ENCODE assay signal across 29 mouse cellular contexts in genomic region chr10:112132194-112132593, GRCm38 (mm10). TPM values are rescaled to one million over a fixed set of nuclear protein-coding genes. Genes with fewer than 3 reads are reported as not detected.
"Had no signal": no experiment of that assay in that cellular context is flagged by ENCODE, and none has a peak within 500 bp of the region (broad histone marks: within the 10 kb centered on the region; RNA-seq: fewer than 3 reads in every experiment).

No protein-coding gene starts in this region.

- H3K27me3 ChIP-seq: limb, embryonic 13.5 days; midbrain, embryonic 12.5 days; midbrain, embryonic 15.5 days; neural tube, embryonic 12.5 days; neural tube, embryonic 15.5 days had no signal

- H3K36me3 ChIP-seq: limb, embryonic 10.5 days; limb, embryonic 13.5 days; midbrain, embryonic 12.5 days; midbrain, embryonic 15.5 days; neural tube, embryonic 12.5 days; neural tube, embryonic 15.5 days had no signal

- ATAC-seq: inflammation-experienced regulatory T-cells, adult 6 months; intestine, embryonic 16.5 days; lung, postnatal 0 days; midbrain, embryonic 15.5 days had no signal

- H3K9me3 ChIP-seq: limb, embryonic 10.5 days; limb, embryonic 13.5 days; midbrain, embryonic 12.5 days; midbrain, embryonic 15.5 days; neural tube, embryonic 12.5 days; neural tube, embryonic 15.5 days had no signal

- H3K4me2 ChIP-seq: limb, embryonic 13.5 days; lung, embryonic 14.5 days; midbrain, embryonic 12.5 days; midbrain, embryonic 15.5 days; neural tube, embryonic 12.5 days; neural tube, embryonic 15.5 days had no signal

- DNase-seq: kidney, adult 18-20 months; kidney, adult 9 months; kidney, postnatal 14 days; kidney, postnatal 4 days; lung, embryonic 14.5 days; right cerebral cortex, adult 18-20 months; right cerebral cortex, postnatal 14 days; right cerebral cortex, postnatal 4 days; thymus, adult 2 months; thymus, postnatal 14 days; thymus, postnatal 4 days had no signal

- H3K4me1 ChIP-seq: limb, embryonic 13.5 days; midbrain, embryonic 12.5 days; midbrain, embryonic 15.5 days; neural tube, embryonic 12.5 days; neural tube, embryonic 15.5 days had no signal

- H3K4me3 ChIP-seq: limb, embryonic 10.5 days; limb, embryonic 13.5 days; midbrain, embryonic 12.5 days; midbrain, embryonic 15.5 days; neural tube, embryonic 12.5 days; neural tube, embryonic 15.5 days had no signal

- H3K27ac ChIP-seq: limb, embryonic 10.5 days; limb, embryonic 13.5 days; macrophage; midbrain, embryonic 12.5 days; midbrain, embryonic 15.5 days; neural tube, embryonic 12.5 days; neural tube, embryonic 15.5 days; stomach, postnatal 0 days had no signal

- H3K9ac ChIP-seq: limb, embryonic 13.5 days; lung, embryonic 14.5 days; midbrain, embryonic 12.5 days; midbrain, embryonic 15.5 days; neural tube, embryonic 12.5 days; neural tube, embryonic 15.5 days had no signal

RNA-seq across cellular contexts. Expression of gene Glipr1l3, which starts 27.9 kb away (rescaled TPM):
- total RNA-seq: layer of hippocampus, adult 18-20 months; layer of hippocampus, postnatal 14 days; left cerebral cortex, adult 18-20 months; left cerebral cortex, postnatal 25 days; liver, adult 2 months had no signal
- polyA plus RNA-seq: inflammation-experienced regulatory T-cells, adult 6 months; intestine, embryonic 16.5 days; kidney, embryonic 16.5 days; limb, embryonic 10.5 days; limb, embryonic 13.5 days; liver, adult 2 months; lung, embryonic 14.5 days; macrophage; midbrain, embryonic 12.5 days; neural tube, embryonic 12.5 days; stomach, embryonic 14.5 days; stomach, postnatal 0 days; thymus, adult 2 months had no signal

RNA-seq across cellular contexts. Expression of gene Caps2, which starts 31.2 kb away (rescaled TPM):
- total RNA-seq: liver, adult 2 months had no signal
- polyA plus RNA-seq: inflammation-experienced regulatory T-cells, adult 6 months; liver, adult 2 months; macrophage; thymus, adult 2 months had no signal

RNA-seq across cellular contexts. Expression of gene Glipr1l2, which starts 49.0 kb away (rescaled TPM):
- total RNA-seq: layer of hippocampus, adult 18-20 months; layer of hippocampus, postnatal 14 days; left cerebral cortex, adult 18-20 months; left cerebral cortex, postnatal 25 days; liver, adult 2 months had no signal
- polyA plus RNA-seq: inflammation-experienced regulatory T-cells, adult 6 months; intestine, embryonic 16.5 days; kidney, embryonic 16.5 days; limb, embryonic 10.5 days; limb, embryonic 13.5 days; liver, adult 2 months; lung, embryonic 14.5 days; lung, postnatal 0 days; macrophage; midbrain, embryonic 12.5 days; midbrain, embryonic 15.5 days; neural tube, embryonic 12.5 days; neural tube, embryonic 15.5 days; stomach, embryonic 14.5 days; stomach, postnatal 0 days; thymus, adult 2 months had no signal
